Mouse (Mus musculus) liver, adult (tissue): Measurements from ENCODE around the gene BC147527.
"Not testable (repeated sequence)": the region's sequence is repeated elsewhere in the genome, so short reads cannot be mapped to it uniquely, and the experiment has no call there.

ENCODE experiments used
- GATA4 ChIP-seq: IDR thresholded peaks from 2 replicates; pipeline ENCODE4 v1.6.1; 2014; ENCODE audit warnings: mild to moderate bottlenecking, low read length; ENCODE audit not compliant: insufficient replicate concordance

The BC147527 gene

DNA sequence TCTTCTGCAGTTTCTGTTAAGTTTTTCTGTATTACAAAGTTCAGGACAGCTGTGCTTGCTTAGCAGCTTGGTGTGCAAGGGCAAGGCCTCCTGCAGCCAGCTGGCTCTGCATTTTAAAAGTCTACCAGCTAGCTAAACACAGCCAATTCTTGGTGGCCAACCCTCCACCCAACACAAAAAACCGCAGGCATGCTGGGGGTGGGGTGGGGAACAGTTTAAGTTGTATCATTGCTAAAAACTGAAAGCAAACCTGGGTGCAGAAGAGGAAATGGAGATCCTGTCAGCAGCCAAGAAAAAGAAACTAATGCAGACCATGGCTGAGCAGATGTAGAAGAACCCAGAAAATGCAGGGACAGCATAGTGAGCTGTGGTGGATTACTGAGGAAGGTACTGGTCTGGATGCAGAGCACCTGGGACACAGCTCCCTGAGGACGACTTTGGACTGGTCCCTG, at the start of gene BC147527:
Gene BC147527, plus strand, starts transcription at position 402 of the 452 bp plus-strand sequence.
- no peak for TF ChIP-seq GATA4

DNA sequence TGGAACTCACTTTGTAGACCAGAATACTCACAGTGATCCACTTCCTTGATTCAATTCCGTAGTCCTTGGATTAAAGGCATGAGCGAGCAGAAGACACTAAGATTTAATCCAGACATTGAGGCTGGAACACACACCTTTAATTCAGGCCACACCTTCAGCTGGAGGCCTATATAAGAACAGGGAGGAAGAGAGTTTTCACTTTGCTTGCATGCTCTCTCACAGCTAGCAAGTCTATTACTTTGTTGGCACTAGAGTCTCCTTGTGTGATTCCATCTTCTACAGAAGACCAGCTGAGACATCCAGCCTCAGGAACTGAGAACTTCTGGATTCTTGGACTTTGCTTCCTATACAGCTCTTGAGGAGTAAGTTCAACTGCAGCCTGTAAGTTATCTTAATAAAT, 37.3 kb upstream of the BC147527 start, which contains the start of gene AF067061:
Gene AF067061, plus strand, starts transcription at position 245 of the 400 bp plus-strand sequence.
- not testable (repeated sequence) for TF ChIP-seq GATA4

DNA sequence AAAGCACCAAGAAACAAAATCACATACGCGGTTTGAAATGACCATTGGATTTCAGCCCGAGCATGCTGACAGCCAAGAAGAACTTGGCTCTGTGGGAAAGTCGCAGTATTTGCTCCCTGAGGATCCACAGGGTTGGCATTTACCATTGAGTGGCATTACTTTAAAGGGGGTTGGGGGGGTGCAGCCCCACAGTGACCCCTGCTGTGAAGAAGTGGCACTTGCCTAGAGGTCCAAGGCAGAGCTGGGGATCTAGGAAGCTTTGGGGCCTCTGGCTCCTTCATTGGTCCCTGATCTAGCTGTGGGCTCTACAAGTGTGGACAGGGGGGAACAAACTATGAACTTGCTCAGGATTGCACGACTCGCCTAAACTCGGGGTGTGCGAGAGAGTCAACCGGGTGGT, 21.4 kb upstream of the BC147527 start:
- TF ChIP-seq GATA4: no peak

DNA sequence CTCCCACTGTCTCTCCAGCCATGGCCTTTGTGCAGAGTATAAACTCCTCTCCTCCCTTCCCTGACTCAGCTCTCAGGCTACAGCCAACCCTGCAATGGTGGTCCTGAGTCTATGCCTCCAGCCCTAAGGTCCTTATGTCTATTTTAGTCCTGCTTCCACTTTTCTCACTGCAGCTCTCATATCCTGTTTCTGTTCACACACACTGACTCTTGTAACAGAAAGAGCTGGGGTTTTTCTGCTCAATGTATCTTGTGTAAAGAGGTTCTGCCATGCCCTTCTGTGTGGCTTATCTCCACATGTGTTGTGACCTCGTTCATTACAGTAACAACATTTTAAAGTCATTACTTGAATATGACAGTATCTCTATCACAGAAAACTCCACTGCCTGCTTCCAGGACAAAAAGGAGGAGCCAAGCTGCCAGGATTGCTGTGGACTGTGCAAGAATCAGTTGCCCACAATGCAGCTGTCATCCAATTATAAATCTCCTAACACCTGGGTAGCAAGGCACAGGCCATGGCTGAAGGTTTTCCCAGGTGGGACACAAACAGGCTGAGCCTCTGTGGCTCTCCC, 783 bp upstream of the BC147527 start:
- no peak for TF ChIP-seq GATA4

DNA sequence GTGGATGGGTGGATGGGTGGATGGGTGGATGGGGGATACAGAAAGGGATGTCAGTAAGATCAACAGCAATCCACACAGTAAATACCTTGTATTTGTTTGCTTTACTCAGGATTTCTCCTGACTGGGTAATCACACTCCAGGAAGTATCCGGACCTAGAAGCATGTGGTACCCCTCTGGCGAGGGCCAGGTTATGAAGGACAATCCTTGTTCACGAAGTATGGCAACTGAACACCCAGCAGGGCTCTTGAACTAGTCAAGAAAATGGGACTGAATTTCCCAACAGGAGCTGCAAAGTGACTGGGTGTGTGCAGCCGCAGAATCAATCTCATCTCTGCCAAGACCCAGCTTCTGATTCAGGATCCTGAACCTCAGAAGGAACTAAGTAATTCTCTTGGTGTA, 661 bp downstream of the BC147527 start:
- TF ChIP-seq GATA4: no peak

DNA sequence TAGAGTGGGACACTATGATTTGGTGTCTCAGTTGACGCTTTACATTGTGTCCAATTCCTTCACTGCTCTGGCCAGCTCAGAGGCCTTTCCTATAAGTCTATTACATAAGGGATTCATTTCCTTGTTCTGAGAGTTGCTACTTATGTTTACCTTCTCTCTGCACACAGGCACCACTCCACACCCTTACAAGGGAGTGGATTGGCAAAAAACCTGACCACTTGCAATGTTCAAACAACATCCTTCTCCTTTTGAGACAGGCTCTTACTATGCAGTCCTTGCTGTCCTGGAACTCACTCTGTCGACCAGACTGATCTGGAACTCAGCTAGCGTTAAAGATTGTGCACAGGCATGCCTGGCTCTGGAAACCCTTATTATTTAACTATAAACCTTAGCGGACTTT, 10.6 kb downstream of the BC147527 start:
- no peak for TF ChIP-seq GATA4

DNA sequence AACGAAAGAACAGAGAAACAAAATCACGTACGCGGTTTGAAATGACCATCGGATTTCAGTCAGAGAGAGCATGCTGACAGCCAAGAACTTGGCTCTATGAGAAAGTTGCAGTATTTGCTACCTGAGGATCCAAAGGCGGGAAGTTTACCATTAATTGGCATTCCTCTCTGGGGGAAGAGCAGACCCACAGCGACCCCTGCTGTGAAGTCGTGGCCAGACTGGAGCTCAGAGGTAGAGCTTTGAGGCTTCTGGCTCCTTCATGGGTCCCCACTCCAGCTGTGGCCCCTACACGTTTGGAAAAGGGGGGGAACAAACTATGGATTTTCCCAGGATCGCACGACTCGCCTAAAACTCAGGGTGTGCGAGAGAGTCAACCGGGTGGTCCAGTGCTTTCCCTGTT, 13.4 kb downstream of the BC147527 start:
- TF ChIP-seq GATA4: no peak

DNA sequence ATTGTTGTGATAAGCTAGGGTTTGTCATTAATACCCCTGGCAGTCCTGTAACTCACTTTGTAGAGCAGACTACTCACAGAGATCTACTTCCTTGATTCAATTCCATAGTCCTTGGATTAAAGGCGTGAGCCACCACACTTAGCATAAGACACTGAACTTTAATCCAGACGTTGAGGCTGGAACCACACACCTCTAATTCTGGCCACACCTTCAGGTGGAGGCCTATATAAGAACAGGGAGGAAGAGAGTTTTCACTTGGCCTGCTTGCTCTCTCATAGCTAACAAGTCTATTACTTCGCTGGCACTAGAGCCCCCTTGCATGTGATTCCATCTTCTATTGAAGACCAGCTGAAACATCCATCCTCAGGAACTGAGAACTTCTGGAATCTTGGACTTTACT, 16.4 kb downstream of the BC147527 start, which contains the start of gene Tcstv3:
Gene Tcstv3, plus strand, starts transcription at position 301 of the 400 bp plus-strand sequence.
- TF ChIP-seq GATA4: not testable (repeated sequence)

DNA sequence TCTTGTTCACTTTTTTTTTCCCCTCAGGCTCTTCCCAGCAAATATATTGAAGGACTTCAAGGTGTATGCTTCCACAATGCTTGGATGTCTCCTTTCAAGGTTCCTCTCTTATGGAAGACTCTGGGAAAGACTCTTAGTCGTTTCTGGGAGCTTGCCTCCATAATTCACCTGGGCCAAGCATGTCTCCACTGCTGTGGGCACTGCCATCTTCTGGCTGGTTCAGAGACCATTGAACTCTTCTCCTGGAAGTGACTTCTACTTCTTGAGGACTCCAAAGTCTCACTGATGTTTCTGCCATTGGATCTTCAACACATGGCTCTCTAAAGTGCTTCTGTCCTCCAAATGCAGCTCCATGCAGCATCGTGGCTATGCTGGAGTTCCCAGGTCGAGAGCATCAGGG, 20.0 kb downstream of the BC147527 start:
- no peak for TF ChIP-seq GATA4

DNA sequence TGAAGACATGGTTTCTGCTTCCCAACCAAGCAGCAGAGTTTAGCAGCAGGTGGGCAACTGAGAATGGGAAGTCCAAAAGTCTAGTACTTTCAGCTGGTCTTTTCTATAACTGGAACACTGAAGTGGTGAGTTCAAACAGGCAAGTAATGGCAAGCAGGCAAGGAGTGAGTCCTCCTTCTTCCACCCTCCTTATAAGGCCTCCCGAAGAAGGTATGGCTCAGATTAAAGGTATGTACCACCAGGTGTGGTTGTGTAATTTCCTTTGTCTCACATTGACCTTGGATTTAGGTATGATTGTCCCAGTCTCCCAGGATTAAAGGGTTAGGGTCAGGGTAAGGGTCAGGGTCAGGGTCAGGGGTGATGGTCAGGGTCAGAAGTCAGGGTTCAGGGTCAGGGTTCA, 20.5 kb downstream of the BC147527 start:
- TF ChIP-seq GATA4: no peak
